Mouse (Mus musculus) MEL (cell line): ENCODE measurements around the gene Mtif2.

Experiments
- BHLHE40 ChIP-seq: IDR thresholded peaks from 2 replicates; pipeline ENCODE4 v1.6.1; 2012; ENCODE audit warnings: low read depth, mild to moderate bottlenecking, inconsistent platforms, low read length, improper control_type of control experiment, borderline replicate concordance
- CTCF ChIP-seq, 3 experiments: IDR thresholded peaks in 2 of 3; conservative IDR thresholded peaks in 1 of 3; 2 replicates each; pipeline ENCODE4 v1.5.1; 2011 to 2012; ENCODE audit warnings: low read length in 3 of 3, low read depth in 2 of 3, mild to moderate bottlenecking in 2 of 3, improper control_type of control experiment in 1 of 3, inconsistent platforms in 1 of 3, mixed read lengths in 1 of 3, moderate library complexity in 1 of 3; ENCODE audit not compliant: control insufficient read depth in 1 of 3, insufficient read depth in 1 of 3, poor library complexity in 1 of 3, severe bottlenecking in 1 of 3
- E2F4 ChIP-seq: IDR thresholded peaks from 2 replicates; pipeline ENCODE4 v1.6.1; 2011; ENCODE audit warnings: low read depth, low read length, improper control_type of control experiment, borderline replicate concordance
- MAFK ChIP-seq: IDR thresholded peaks from 2 replicates; pipeline ENCODE4 v1.6.1; 2011; ENCODE audit warnings: low read depth, mild to moderate bottlenecking, low read length, improper control_type of control experiment, borderline replicate concordance
- MYC ChIP-seq: IDR thresholded peaks from 2 replicates; pipeline ENCODE4 v1.6.1; 2011; ENCODE audit warnings: low read depth, mild to moderate bottlenecking, low read length, improper control_type of control experiment, moderate library complexity
- POLR2AphosphoS2 ChIP-seq: IDR thresholded peaks from 2 replicates; pipeline ENCODE4 v1.6.1; 2011; ENCODE audit warnings: low read length, improper control_type of control experiment
- RAD21 ChIP-seq: IDR thresholded peaks from 2 replicates; pipeline ENCODE4 v1.6.1; 2011; ENCODE audit warnings: mild to moderate bottlenecking, low read depth, low read length, improper control_type of control experiment
- ZC3H11A ChIP-seq: IDR thresholded peaks from 2 replicates; pipeline ENCODE4 v1.6.1; 2012; ENCODE audit warnings: low read depth, mild to moderate bottlenecking, inconsistent platforms, low read length, improper control_type of control experiment

GRCm38 (mm10) chr11:29504899-29505625, 21.1 kb upstream of the Mtif2 start:
- TF ChIP-seq ZC3H11A (no peak), POLR2AphosphoS2 (no peak), CTCF (IDR thresholded peaks at IDR 0.05 in 2 of 3, conservative IDR thresholded peaks at IDR 0.05 in 1 of 3; ENCODE audit: control insufficient read depth in 1 of 3, insufficient read depth in 1 of 3, low read depth in 2 of 3, low read length in 3 of 3, poor library complexity in 1 of 3, severe bottlenecking in 1 of 3) (no peak), MAFK (no peak), BHLHE40 (no peak), MYC (peak; percentile 33; the same call in 1 of the 2 replicates), E2F4 (no peak), RAD21 (no peak)
